Mouse (Mus musculus) T-helper 17 cell (primary cell): ENCODE results near the gene Zfp553.

ENCODE experiments used
- in situ Hi-C, 2 experiments: fragments of 300-600 bp; cut with MboI, MseI; formaldehyde crosslinking; loops; 1 replicate in 1 of 2; 2 replicates in 1 of 2; pipeline ENCODE4 v1.15.1; 2025; ENCODE audit warnings: high pct_unique_total_duplicates in 2 of 2

The Zfp553 gene

GRCm38 (mm10) chr7:127260309-127261111 is 27.6 kb downstream of the Zfp553 start, which contains the start of gene Dctpp1:
Gene Dctpp1, minus strand, starts transcription at chr7:127260709.
- in situ Hi-C loops: loop anchor here (5.0 kb wide), 2 partner anchors 47 to 82 kb away; no protein-coding TSS in a partner anchor

GRCm38 (mm10) chr7:127262218-127262961 is 29.5 kb downstream of the Zfp553 start:
- in situ Hi-C loops: loop anchor here (5.0 kb wide), 2 partner anchors 45 to 80 kb away; no protein-coding TSS in a partner anchor

GRCm38 (mm10) chr7:127263526-127263925 is 30.7 kb downstream of the Zfp553 start:
- in situ Hi-C loops: loop anchor here (5.0 kb wide), 2 partner anchors 44 to 79 kb away; no protein-coding TSS in a partner anchor

GRCm38 (mm10) chr7:127270256-127270655 is 37.4 kb downstream of the Zfp553 start:
- in situ Hi-C loops: no loop called here

- in situ Hi-C loops: no loop called here
Observed at GRCm38 (mm10) chr7:127270666-127271065, 37.8 kb downstream of the Zfp553 start.

GRCm38 (mm10) chr7:127271093-127271492 is 38.2 kb downstream of the Zfp553 start:
- in situ Hi-C loops: no loop called here

- in situ Hi-C loops: no loop called here
Observed at GRCm38 (mm10) chr7:127272566-127272965, 39.7 kb downstream of the Zfp553 start.

GRCm38 (mm10) chr7:127273118-127273923 is 40.5 kb downstream of the Zfp553 start:
- in situ Hi-C loops: no loop called here

- in situ Hi-C loops: no loop called here
Observed at GRCm38 (mm10) chr7:127273925-127274789, 41.3 kb downstream of the Zfp553 start, which contains the start of gene Sephs2. Gene Sephs2, minus strand, starts transcription at chr7:127274055.

GRCm38 (mm10) chr7:127276519-127276961 is 43.7 kb downstream of the Zfp553 start:
- in situ Hi-C loops: no loop called here

GRCm38 (mm10) chr7:127278311-127278710 is 45.5 kb downstream of the Zfp553 start:
- in situ Hi-C loops: no loop called here

GRCm38 (mm10) chr7:127280092-127280491 is 47.2 kb downstream of the Zfp553 start:
- in situ Hi-C loops: no loop called here

GRCm38 (mm10) chr7:127281114-127281513 is 48.3 kb downstream of the Zfp553 start:
- in situ Hi-C loops: no loop called here

- in situ Hi-C loops: no loop called here
Observed at GRCm38 (mm10) chr7:127282190-127282589, 49.3 kb downstream of the Zfp553 start.

GRCm38 (mm10) chr7:127285154-127285553 is 52.3 kb downstream of the Zfp553 start:
- in situ Hi-C loops: no loop called here
